Mouse (Mus musculus) G1E (cell line): ENCODE measurements at regions not wholly inside any gene's neighbourhood (a gene's known extent, or its start where the extent isn't known, plus 50 kb on each side); places are given as distances from the start of the nearest gene placed in this dataset.

ENCODE experiments used
- ATAC-seq: 2 replicates; pipeline ENCODE4 v1.8.0; 2016; ENCODE audit warnings: mild to moderate bottlenecking; ENCODE audit not compliant: insufficient number of reproducible peaks, poor library complexity, low FRiP score, severe bottlenecking; ENCODE audit errors: extremely low read depth
- DNase-seq: peaks from one replicate; pipeline ENCODE4 v3.0.0; 2012; ENCODE audit warnings: low spot score
- H3K27me3 ChIP-seq: 2 replicates; pipeline ENCODE4 v1.6.1; 2012; ENCODE audit warnings: mild to moderate bottlenecking, low read length, inconsistent platforms; ENCODE audit not compliant: insufficient read depth
- H3K36me3 ChIP-seq: replicated peaks from 2 replicates; pipeline ENCODE3; 2012; ENCODE audit warnings: mild to moderate bottlenecking, inconsistent platforms
- H3K4me1 ChIP-seq: 2 replicates; pipeline ENCODE4 v1.6.1; 2012; ENCODE audit warnings: low read depth, low read length, inconsistent platforms, mixed read lengths; ENCODE audit not compliant: insufficient read depth
- H3K4me3 ChIP-seq: 2 replicates; pipeline ENCODE4 v1.5.1; 2012; ENCODE audit warnings: low read depth, mild to moderate bottlenecking, inconsistent platforms, low read length, moderate library complexity, mixed read lengths
- H3K9me3 ChIP-seq: replicated peaks from 2 replicates; pipeline ENCODE4 v1.6.1; 2012; ENCODE audit warnings: inconsistent platforms
- CTCF ChIP-seq: IDR thresholded peaks from 2 replicates; pipeline ENCODE4 v1.5.1; 2012; ENCODE audit warnings: low read depth, low read length, inconsistent platforms, mixed read lengths
- GATA1 ChIP-seq: IDR thresholded peaks from 2 replicates; pipeline ENCODE4 v1.6.1; 2012; ENCODE audit warnings: borderline replicate concordance, low read length, inconsistent platforms, mixed read lengths
- GATA2 ChIP-seq: IDR thresholded peaks from 2 replicates; pipeline ENCODE4 v1.6.1; 2012; ENCODE audit warnings: low read depth, low read length, inconsistent platforms, borderline replicate concordance
- POLR2AphosphoS5 ChIP-seq: IDR thresholded peaks from 2 replicates; pipeline ENCODE4 v1.6.1; 2012; ENCODE audit warnings: low read depth, low read length, inconsistent platforms; ENCODE audit not compliant: insufficient replicate concordance
- TAL1 ChIP-seq: conservative IDR thresholded peaks from 2 replicates; pipeline ENCODE4 v1.6.1; 2012; ENCODE audit warnings: low read depth, low read length, inconsistent platforms, mixed read lengths

DNA sequence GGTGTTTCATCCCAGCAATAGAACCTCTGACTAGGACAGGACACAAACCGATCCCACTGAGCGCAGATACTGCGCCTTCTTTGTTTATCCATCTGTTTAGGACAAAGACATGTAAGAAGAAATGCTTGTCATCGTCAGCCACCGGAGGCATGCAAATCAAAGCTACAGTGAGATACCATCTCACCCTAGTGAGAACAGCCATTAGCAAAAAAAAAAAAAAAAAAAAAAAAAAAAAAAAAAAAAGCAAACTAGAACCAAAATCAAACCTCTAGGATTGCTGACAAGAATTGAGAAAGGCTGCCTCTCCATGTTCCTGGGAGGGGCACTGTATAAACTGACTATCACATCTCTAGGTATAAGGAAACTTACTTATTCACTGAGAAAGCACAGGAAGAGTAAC is 84.9 kb downstream of the Nxnl2 start:
- Histone ChIP-seq H3K36me3 (no peaks in the 10 kb centered on the region), H3K27me3 (no peaks in the 10 kb centered on the region), H3K4me1 (no peaks in the 10 kb centered on the region), H3K4me3 (no peak overlapping the region), H3K9me3 (peaks cover 11% of the 10 kb centered on the region)
- TF ChIP-seq POLR2AphosphoS5: no peak
- no peak for TF ChIP-seq GATA1
- no peak for TF ChIP-seq GATA2
- no peak for TF ChIP-seq CTCF
- TF ChIP-seq TAL1: no peak
- no peak for ATAC-seq
- DNase-seq: no peak

- no peak for ATAC-seq
These were observed 88.2 kb downstream of the Nxnl2 start for GRCm38 (mm10) chr13:51258752-51259721.

DNA sequence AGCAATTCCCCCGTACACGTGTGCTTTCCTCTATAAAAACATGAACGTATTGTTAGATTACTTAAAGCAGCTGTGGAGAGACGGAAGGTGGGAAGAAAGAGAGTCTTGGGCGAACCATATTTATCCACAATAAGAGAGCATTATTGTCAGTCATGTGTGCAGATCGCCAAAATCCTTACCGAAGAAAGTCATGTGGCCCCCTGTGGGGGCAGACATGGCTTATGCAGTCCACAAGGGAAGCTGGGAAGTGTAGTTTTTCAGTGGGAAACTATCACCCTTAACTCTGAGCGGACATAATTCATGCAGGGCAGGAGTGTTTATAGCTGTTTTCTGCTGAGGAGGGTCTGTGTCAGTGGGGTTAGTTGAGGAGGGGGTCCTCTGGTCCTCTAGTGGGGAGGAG is 90.8 kb downstream of the Nxnl2 start:
- TF ChIP-seq GATA1: no peak
- no peak for TF ChIP-seq CTCF
- no peak for TF ChIP-seq POLR2AphosphoS5
- DNase-seq (no peak), ATAC-seq (no peak)
- no peaks in the 10 kb centered on the region for H3K4me1 ChIP-seq
- H3K27me3 ChIP-seq: no peaks in the 10 kb centered on the region
- peaks cover 8% of the 10 kb centered on the region for H3K9me3 ChIP-seq
- no peak overlapping the region for H3K4me3 ChIP-seq
- no peaks in the 10 kb centered on the region for H3K36me3 ChIP-seq

More at GRCm38 (mm10) chr13:51258752-51259721, 88.2 kb downstream of the Nxnl2 start:
- Histone ChIP-seq H3K36me3 (no peaks in the 10 kb centered on the region), H3K4me1 (no peaks in the 10 kb centered on the region), H3K4me3 (no peak overlapping the region), H3K27me3 (no peaks in the 10 kb centered on the region), H3K9me3 (peaks cover 18% of the 10 kb centered on the region)
- TF ChIP-seq GATA2 (no peak), POLR2AphosphoS5 (no peak)
- no peak for DNase-seq

DNA sequence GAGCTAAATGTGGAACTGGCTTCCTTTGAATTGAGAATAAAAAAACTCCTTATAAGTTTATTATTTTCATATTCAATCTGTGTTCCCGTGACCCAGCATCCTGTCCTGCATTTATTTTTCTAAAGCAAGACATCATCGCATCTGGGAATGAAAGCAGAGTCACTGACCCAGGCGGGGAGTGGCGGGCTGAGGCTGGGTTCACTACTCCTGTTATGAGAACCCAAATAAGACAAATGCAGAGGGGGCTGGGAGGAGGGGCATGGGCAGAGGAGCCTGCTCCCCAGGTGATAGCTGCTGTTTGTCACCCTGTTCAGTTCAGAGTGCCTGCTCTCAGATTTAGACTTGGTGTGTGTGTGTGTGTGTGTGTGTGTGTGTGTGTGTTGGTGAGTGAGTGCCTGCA is 102.0 kb downstream of the Nxnl2 start:
- Histone ChIP-seq H3K4me1 (no peaks in the 10 kb centered on the region), H3K9me3 (peaks cover 31% of the 10 kb centered on the region), H3K27me3 (no peaks in the 10 kb centered on the region), H3K36me3 (no peaks in the 10 kb centered on the region), H3K4me3 (no peak overlapping the region)
- DNase-seq: no peak
- TF ChIP-seq POLR2AphosphoS5: no peak
- no peak for TF ChIP-seq TAL1
- ATAC-seq: no peak

GRCm38 (mm10) chr13:51274639-51275038 is 103.8 kb downstream of the Nxnl2 start:
- peaks cover 41% of the 10 kb centered on the region for H3K9me3 ChIP-seq
- no peak overlapping the region for H3K4me3 ChIP-seq
- ATAC-seq: no peak
- H3K36me3 ChIP-seq: no peaks in the 10 kb centered on the region
- no peak for DNase-seq
- no peaks in the 10 kb centered on the region for H3K27me3 ChIP-seq
- H3K4me1 ChIP-seq: no peaks in the 10 kb centered on the region
- TF ChIP-seq GATA2: no peak
- TF ChIP-seq TAL1: no peak
- no peak for TF ChIP-seq POLR2AphosphoS5
- TF ChIP-seq GATA1: no peak
- TF ChIP-seq CTCF: no peak

GRCm38 (mm10) chr13:51276601-51277000 is 105.8 kb downstream of the Nxnl2 start:
- TF ChIP-seq CTCF (no peak), GATA1 (no peak), TAL1 (no peak), POLR2AphosphoS5 (no peak), GATA2 (no peak)
- ATAC-seq: no peak
- Histone ChIP-seq H3K9me3 (peaks cover 48% of the 10 kb centered on the region), H3K27me3 (no peaks in the 10 kb centered on the region), H3K4me1 (no peaks in the 10 kb centered on the region), H3K4me3 (no peak overlapping the region), H3K36me3 (no peaks in the 10 kb centered on the region)
- DNase-seq: no peak

DNA sequence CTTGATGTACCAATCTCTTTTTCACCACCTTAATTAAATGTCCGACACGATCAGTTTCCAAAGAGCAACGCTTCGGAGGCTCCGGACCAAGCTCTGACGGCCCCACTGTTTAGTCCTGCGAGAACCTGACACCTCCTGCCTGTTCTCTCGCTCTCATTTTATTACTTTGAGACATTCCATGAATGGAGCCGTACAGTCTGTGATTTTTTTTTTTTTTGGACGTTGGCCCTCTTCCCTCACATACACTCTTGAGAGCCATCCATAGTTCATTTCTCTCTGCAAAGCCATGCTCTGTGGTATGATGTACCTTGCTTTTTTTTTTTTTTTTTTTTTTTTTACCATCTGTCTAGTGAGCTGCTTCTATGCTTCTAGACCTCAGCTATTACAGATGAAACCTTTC is 106.7 kb downstream of the Nxnl2 start:
- ATAC-seq: no peak
- no peaks in the 10 kb centered on the region for H3K36me3 ChIP-seq
- no peak for DNase-seq
- H3K9me3 ChIP-seq: peaks cover 49% of the 10 kb centered on the region
- H3K4me1 ChIP-seq: no peaks in the 10 kb centered on the region
- TF ChIP-seq GATA1 (no peak), TAL1 (no peak), POLR2AphosphoS5 (no peak), CTCF (no peak), GATA2 (no peak)
- no peaks in the 10 kb centered on the region for H3K27me3 ChIP-seq
- H3K4me3 ChIP-seq: no peak overlapping the region
